Mouse (Mus musculus): ENCODE data around the gene 1810013L24Rik.

GRCm38 (mm10) chr16:8828636-8829563, 1.0 kb upstream of the 1810013L24Rik start:
- TF ChIP-seq CTCF (IDR thresholded peaks at IDR 0.05; ENCODE audit: low read depth) (peak; percentile 61; the same call in 1 of the 2 replicates), EP300 (IDR thresholded peaks at IDR 0.05; ENCODE audit: low read depth) (no peak)

Measured in liver, embryonic 14.5 days (tissue).